Mouse (Mus musculus): ENCODE results near the gene Pde3b. TPM values are rescaled to one million over a fixed set of nuclear protein-coding genes. Genes with fewer than 3 reads are reported as not detected.

The Pde3b gene
- polyA plus RNA-seq, 1 experiment from 2014 or later = 3.6 TPM

DNA sequence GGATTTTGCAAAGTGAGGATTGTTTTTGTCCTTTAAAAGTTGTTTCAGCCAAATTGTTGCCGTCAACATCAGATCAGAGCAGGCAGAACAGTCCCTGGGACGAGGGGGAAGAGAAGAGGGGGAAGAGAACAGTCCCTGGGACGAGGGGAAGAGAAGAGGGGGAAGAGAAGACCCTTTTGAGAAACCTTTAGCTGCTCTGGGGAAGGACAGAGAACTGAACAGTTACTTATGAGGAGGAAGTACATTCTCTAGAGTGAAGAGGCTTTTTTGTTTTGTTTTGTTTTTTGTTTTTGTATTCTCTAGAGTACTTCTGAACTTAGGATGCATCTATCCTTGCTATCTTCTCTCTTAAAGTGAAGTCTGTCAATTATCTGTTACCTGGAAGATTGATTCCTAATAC lies 37.8 kb downstream of the Pde3b start:
- H3K27me3 ChIP-seq = no peaks in the 10 kb centered on the region

DNA sequence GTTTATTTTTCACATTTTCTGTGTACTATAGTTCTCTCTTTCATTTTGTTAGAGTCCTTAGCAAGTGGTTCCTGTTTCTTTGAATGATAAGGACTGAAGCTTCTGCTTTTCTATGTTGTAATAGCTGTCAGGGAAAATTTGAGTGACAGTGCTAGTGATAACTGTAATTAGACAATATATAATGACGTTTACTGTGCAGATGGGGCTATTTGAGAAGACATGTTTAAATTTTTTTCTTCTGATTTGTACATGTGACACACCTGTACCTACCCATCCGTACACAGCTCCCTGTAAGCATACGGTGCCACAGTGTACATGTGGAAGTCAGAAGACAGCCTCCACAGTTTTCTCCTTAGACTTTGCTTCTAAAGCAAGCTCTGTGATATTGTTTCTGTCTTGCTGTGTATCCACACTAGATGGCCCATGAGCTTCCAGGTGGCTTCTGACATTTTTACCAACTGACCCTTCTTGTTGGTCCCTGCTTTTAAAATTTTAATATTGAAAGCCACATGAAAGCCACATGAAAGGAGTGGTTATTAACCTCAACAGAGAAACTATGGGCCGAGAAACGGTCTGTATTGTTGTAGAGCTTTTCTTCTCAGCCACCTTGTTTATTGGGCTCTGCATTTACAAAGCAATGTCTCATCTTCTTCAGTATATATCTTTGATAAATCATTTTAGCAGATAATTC lies 38.4 kb downstream of the Pde3b start:
- no peak overlapping the region for H3K27ac ChIP-seq
- no peaks in the 10 kb centered on the region for H3K27me3 ChIP-seq
- WGBS = 72% methylated on average over 5 of the region's 5 CpGs
- no peak overlapping the region for H3K4me3 ChIP-seq
- no peaks in the 10 kb centered on the region for H3K36me3 ChIP-seq
- no peak for ATAC-seq (replicated peaks; ENCODE audit: insufficient number of reproducible peaks, insufficient read depth, low FRiP score, low read depth)
- H3K9ac ChIP-seq = no peak overlapping the region
- no peaks in the 10 kb centered on the region for H3K9me3 ChIP-seq (replicated peaks)
- H3K4me1 ChIP-seq (replicated peaks) = no peaks in the 10 kb centered on the region
- H3K4me2 ChIP-seq = no peak overlapping the region

More for the DNA sequence above, 37.8 kb downstream of the Pde3b start:
- no peak for ATAC-seq (replicated peaks; ENCODE audit: insufficient number of reproducible peaks, insufficient read depth, low FRiP score, low read depth)
- no peak overlapping the region for H3K9ac ChIP-seq
- WGBS = 39% methylated on average over 3 of the region's 3 CpGs
- no peaks in the 10 kb centered on the region for H3K4me1 ChIP-seq (replicated peaks)
- no peak overlapping the region for H3K4me3 ChIP-seq
- no peak overlapping the region for H3K4me2 ChIP-seq
- H3K36me3 ChIP-seq = no peaks in the 10 kb centered on the region
- no peaks in the 10 kb centered on the region for H3K9me3 ChIP-seq (replicated peaks)
- H3K27ac ChIP-seq = 0 out of 2 replicates have a peak overlapping the region, but pooled peaks have one; percentile 40

DNA sequence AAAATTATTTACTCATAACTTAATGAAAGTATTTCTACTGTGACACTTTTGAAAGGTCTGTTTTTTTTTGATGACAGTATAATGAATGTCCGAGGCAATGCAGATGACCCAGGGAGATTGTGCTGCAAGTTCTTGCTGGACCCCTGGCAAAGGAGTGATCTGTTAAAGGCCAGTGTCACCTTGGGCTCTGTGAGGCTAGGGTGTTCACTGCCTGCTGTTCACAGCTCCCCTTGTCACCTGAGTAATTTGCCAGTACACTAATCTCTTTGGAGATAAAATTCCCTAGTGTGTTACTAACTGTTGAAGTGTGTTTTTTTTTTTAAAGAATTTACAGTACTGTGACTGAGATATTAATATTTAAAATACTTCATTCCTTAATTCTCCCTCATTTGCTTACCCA lies 39.8 kb downstream of the Pde3b start:
- H3K9me3 ChIP-seq (replicated peaks) = no peaks in the 10 kb centered on the region
- peak overlapping the region; percentile 9; the same call in 1 of the 2 replicates for H3K27ac ChIP-seq
- H3K4me3 ChIP-seq = no peak overlapping the region
- H3K9ac ChIP-seq = no peak overlapping the region
- H3K4me2 ChIP-seq = no peak overlapping the region
- no peaks in the 10 kb centered on the region for H3K4me1 ChIP-seq (replicated peaks)
- no peaks in the 10 kb centered on the region for H3K27me3 ChIP-seq
- H3K36me3 ChIP-seq = no peaks in the 10 kb centered on the region
- WGBS = 36% methylated on average over 1 of the region's 1 CpGs
- no peak for ATAC-seq (replicated peaks; ENCODE audit: insufficient number of reproducible peaks, insufficient read depth, low FRiP score, low read depth)

DNA sequence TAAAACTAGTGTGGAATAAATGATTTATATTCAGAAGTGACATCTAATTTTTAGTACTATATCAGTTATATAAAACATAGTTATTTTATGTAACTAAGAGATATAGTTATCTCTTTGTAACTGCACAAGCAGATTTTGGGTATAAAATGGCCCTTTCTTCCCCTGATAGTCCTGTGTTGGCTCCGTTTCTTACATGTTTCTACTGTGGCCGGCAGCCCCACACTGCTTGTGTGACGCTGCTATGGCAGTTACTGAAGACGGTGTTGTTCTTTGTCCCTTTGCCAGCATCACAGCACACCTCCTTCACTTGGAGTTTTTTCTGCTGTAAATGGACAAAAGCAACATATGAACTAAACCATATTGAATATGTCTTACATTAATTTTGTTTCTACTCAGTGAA lies 41.8 kb downstream of the Pde3b start:
- Histone ChIP-seq H3K27ac (no peak overlapping the region), H3K36me3 (no peaks in the 10 kb centered on the region), H3K4me1 (replicated peaks) (no peaks in the 10 kb centered on the region), H3K9me3 (replicated peaks) (no peaks in the 10 kb centered on the region), H3K27me3 (no peaks in the 10 kb centered on the region), H3K4me3 (no peak overlapping the region), H3K4me2 (no peak overlapping the region), H3K9ac (no peak overlapping the region)
- no peak for ATAC-seq (replicated peaks; ENCODE audit: insufficient number of reproducible peaks, insufficient read depth, low FRiP score, low read depth)
- 52% methylated on average over 4 of the region's 4 CpGs for WGBS

DNA sequence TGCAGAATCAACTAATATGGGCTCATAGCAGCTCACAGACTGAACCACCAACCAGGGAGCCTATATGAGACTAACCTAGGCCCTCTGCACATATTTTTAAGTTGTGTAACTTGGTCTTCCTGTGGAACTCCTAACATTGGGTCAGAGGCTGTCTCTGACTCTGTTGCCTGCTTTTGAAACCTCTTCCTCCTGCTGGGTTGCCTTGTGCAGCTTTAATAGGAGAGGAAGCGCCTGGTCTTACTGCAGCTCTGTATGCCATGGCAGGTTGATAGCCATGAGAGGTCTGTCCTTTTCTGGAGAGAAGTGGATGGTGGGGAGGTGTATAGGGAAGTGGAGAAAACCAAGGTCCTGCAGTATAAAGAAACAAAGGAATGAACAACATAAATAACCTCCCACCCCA lies 44.8 kb downstream of the Pde3b start:
- Histone ChIP-seq H3K27ac (no peak overlapping the region), H3K9me3 (replicated peaks) (no peaks in the 10 kb centered on the region), H3K27me3 (no peaks in the 10 kb centered on the region), H3K4me1 (replicated peaks) (no peaks in the 10 kb centered on the region), H3K9ac (no peak overlapping the region), H3K4me2 (no peak overlapping the region), H3K4me3 (no peak overlapping the region), H3K36me3 (no peaks in the 10 kb centered on the region)
- WGBS = 67% methylated on average over 1 of the region's 1 CpGs
- no peak for ATAC-seq (replicated peaks; ENCODE audit: insufficient number of reproducible peaks, insufficient read depth, low FRiP score, low read depth)

DNA sequence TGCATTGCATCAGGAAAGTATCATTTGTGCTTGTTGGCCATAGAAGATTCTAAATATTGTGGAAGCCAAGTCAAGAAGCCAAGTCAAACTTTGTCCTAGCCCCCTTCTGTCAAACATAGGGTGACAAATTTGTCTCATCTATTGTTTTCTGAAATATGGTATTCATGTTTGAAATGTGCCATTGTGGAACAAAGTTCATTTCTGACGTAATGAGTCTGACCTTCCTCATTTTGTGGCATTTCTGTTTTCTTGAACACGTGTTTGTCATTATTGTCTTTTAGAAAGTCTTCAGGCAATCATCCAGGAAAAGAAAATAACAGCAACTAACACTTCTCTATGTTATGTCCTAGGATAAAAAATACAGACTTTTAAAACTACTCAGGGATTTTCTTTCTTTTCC lies 46.6 kb downstream of the Pde3b start:
- Histone ChIP-seq H3K4me3 (no peak overlapping the region), H3K9me3 (replicated peaks) (no peaks in the 10 kb centered on the region)
- 73% methylated on average over 2 of the region's 2 CpGs for WGBS

GRCm38 (mm10) chr7:114466358-114466757 lies 51.3 kb downstream of the Pde3b start:
- H3K27me3 ChIP-seq = no peaks in the 10 kb centered on the region
- no peak overlapping the region for H3K9ac ChIP-seq
- no peak for ATAC-seq (replicated peaks; ENCODE audit: insufficient number of reproducible peaks, insufficient read depth, low FRiP score, low read depth)
- no peak overlapping the region for H3K4me2 ChIP-seq
- H3K4me3 ChIP-seq = no peak overlapping the region
- 87% methylated on average over 3 of the region's 3 CpGs for WGBS
- no peaks in the 10 kb centered on the region for H3K9me3 ChIP-seq (replicated peaks)
- no peaks in the 10 kb centered on the region for H3K4me1 ChIP-seq (replicated peaks)
- H3K27ac ChIP-seq = no peak overlapping the region
- no peaks in the 10 kb centered on the region for H3K36me3 ChIP-seq

More for the DNA sequence above, 46.6 kb downstream of the Pde3b start:
- H3K4me2 ChIP-seq = no peak overlapping the region
- no peaks in the 10 kb centered on the region for H3K36me3 ChIP-seq
- H3K27ac ChIP-seq = no peak overlapping the region
- H3K27me3 ChIP-seq = no peaks in the 10 kb centered on the region
- no peak overlapping the region for H3K9ac ChIP-seq
- ATAC-seq (replicated peaks; ENCODE audit: insufficient number of reproducible peaks, insufficient read depth, low FRiP score, low read depth) = no peak
- H3K4me1 ChIP-seq (replicated peaks) = no peaks in the 10 kb centered on the region

GRCm38 (mm10) chr7:114472471-114472870 lies 57.4 kb downstream of the Pde3b start:
- Histone ChIP-seq H3K4me1 (replicated peaks) (peaks cover 4% of the 10 kb centered on the region; the same call in 1 of the 2 replicates), H3K4me2 (no peak overlapping the region), H3K4me3 (no peak overlapping the region), H3K9ac (no peak overlapping the region), H3K27ac (no peak overlapping the region), H3K9me3 (replicated peaks) (no peaks in the 10 kb centered on the region), H3K36me3 (no peaks in the 10 kb centered on the region), H3K27me3 (no peaks in the 10 kb centered on the region)
- WGBS = 38% methylated on average over 2 of the region's 2 CpGs
- ATAC-seq (replicated peaks; ENCODE audit: insufficient number of reproducible peaks, insufficient read depth, low FRiP score, low read depth) = no peak

DNA sequence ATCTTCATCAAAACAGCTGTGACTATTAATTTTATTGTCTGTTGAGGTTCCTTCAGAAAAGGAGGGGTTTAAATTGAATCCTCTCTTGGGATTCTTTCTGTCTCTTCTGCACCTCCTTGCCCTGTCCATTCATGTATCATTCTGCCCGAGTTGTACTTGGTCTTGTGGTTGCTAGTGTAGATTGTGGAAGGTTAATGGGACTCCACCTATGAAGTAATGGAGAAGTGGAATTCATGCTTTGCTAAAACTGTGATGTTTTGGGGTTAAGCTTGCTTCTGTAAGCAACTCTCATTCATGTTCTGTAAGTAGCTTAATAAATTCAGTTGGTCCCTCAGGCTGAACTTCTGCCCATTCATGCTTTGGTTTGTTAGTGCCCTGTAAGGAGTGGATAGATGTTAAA lies 59.8 kb downstream of the Pde3b start:
- Histone ChIP-seq H3K4me3 (no peak overlapping the region), H3K9ac (no peak overlapping the region), H3K4me2 (no peak overlapping the region), H3K27ac (no peak overlapping the region), H3K36me3 (no peaks in the 10 kb centered on the region), H3K4me1 (replicated peaks) (peaks cover 4% of the 10 kb centered on the region; the same call in 1 of the 2 replicates), H3K9me3 (replicated peaks) (no peaks in the 10 kb centered on the region), H3K27me3 (no peaks in the 10 kb centered on the region)
- ATAC-seq (replicated peaks; ENCODE audit: insufficient number of reproducible peaks, insufficient read depth, low FRiP score, low read depth) = no peak
- WGBS = 67% methylated on average over 1 of the region's 1 CpGs

DNA sequence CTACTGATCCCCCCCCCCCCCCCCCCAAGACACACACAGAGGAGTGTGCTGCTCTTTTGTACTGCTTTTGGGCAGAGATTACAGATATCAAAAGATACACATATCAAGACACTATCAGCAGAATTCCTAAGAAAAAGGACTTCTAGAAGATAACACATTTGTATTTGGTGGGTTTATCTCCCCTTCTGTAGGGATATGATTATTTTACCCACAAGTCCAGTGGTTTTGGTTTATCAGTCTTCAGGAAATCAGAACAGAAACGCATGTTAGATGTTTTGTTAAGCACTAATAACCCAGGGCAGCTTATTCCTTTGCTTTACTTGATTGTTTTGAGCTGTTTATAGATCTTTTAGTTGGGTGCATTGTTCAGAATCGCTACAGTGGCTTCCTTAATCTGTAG lies 62.8 kb downstream of the Pde3b start:
- H3K4me2 ChIP-seq = no peak overlapping the region
- ATAC-seq (replicated peaks; ENCODE audit: insufficient number of reproducible peaks, insufficient read depth, low FRiP score, low read depth) = no peak
- H3K4me1 ChIP-seq (replicated peaks) = no peaks in the 10 kb centered on the region
- H3K9me3 ChIP-seq (replicated peaks) = no peaks in the 10 kb centered on the region
- WGBS = 57% methylated on average over 2 of the region's 2 CpGs
- H3K27me3 ChIP-seq = no peaks in the 10 kb centered on the region
- H3K9ac ChIP-seq = no peak overlapping the region
- H3K27ac ChIP-seq = no peak overlapping the region
- no peak overlapping the region for H3K4me3 ChIP-seq
- H3K36me3 ChIP-seq = no peaks in the 10 kb centered on the region

- H3K9me3 ChIP-seq (replicated peaks) = no peaks in the 10 kb centered on the region
- 60% methylated on average over 5 of the region's 5 CpGs for WGBS
- H3K27me3 ChIP-seq = no peaks in the 10 kb centered on the region
Measured at GRCm38 (mm10) chr7:114478901-114479300, 63.8 kb downstream of the Pde3b start.

GRCm38 (mm10) chr7:114479779-114480178 lies 64.7 kb downstream of the Pde3b start:
- Histone ChIP-seq H3K4me2 (no peak overlapping the region), H3K9me3 (replicated peaks) (no peaks in the 10 kb centered on the region), H3K4me1 (replicated peaks) (no peaks in the 10 kb centered on the region), H3K27me3 (no peaks in the 10 kb centered on the region), H3K36me3 (no peaks in the 10 kb centered on the region), H3K9ac (no peak overlapping the region), H3K4me3 (no peak overlapping the region), H3K27ac (no peak overlapping the region)
- WGBS = 75% methylated on average over 4 of the region's 4 CpGs
- no peak for ATAC-seq (replicated peaks; ENCODE audit: insufficient number of reproducible peaks, insufficient read depth, low FRiP score, low read depth)

More at GRCm38 (mm10) chr7:114478901-114479300, 63.8 kb downstream of the Pde3b start:
- Histone ChIP-seq H3K36me3 (no peaks in the 10 kb centered on the region), H3K27ac (no peak overlapping the region), H3K9ac (no peak overlapping the region), H3K4me3 (no peak overlapping the region), H3K4me1 (replicated peaks) (no peaks in the 10 kb centered on the region), H3K4me2 (no peak overlapping the region)
- no peak for ATAC-seq (replicated peaks; ENCODE audit: insufficient number of reproducible peaks, insufficient read depth, low FRiP score, low read depth)

Data from heart, embryonic 15.5 days (tissue).